Mouse (Mus musculus) bone marrow macrophage, adult 2 months (primary cell): Measurements from ENCODE around the gene Brd4. TPM values are rescaled to one million over a fixed set of nuclear protein-coding genes. Genes with fewer than 3 reads are reported as not detected.

Experiments
- H3K27ac ChIP-seq: 2 replicates; pipeline ENCODE4 v1.5.1; 2012; ENCODE audit warnings: low read depth, low read length; ENCODE audit not compliant: insufficient read depth
- H3K4me1 ChIP-seq: 2 replicates; pipeline ENCODE4 v1.6.1; 2012; ENCODE audit warnings: low read length; ENCODE audit not compliant: control insufficient read depth, insufficient read depth
- H3K4me3 ChIP-seq: 2 replicates; pipeline ENCODE4 v1.5.1; 2012; ENCODE audit warnings: mild to moderate bottlenecking, low read length, moderate library complexity; ENCODE audit not compliant: insufficient read depth
- CTCF ChIP-seq: IDR thresholded peaks from 2 replicates; pipeline ENCODE4 v1.5.1; 2012; ENCODE audit warnings: low read depth, mild to moderate bottlenecking, low read length, moderate library complexity
- POLR2A ChIP-seq: IDR thresholded peaks from 2 replicates; pipeline ENCODE4 v1.6.1; 2012; ENCODE audit warnings: mild to moderate bottlenecking, low read depth, low read length, borderline replicate concordance
- polyA plus RNA-seq: library from polyadenylated mRNA; stranded (reverse); fragments of >200 nt; gene quantifications from 2 replicates; pipeline ENCODE4 v1.2.4, GENCODE M21; 2012; ENCODE audit not compliant: missing spikeins, insufficient read depth, insufficient read length

The Brd4 gene
- polyA plus RNA-seq: 72.2 and 88.2 TPM in 2 replicates

DNA sequence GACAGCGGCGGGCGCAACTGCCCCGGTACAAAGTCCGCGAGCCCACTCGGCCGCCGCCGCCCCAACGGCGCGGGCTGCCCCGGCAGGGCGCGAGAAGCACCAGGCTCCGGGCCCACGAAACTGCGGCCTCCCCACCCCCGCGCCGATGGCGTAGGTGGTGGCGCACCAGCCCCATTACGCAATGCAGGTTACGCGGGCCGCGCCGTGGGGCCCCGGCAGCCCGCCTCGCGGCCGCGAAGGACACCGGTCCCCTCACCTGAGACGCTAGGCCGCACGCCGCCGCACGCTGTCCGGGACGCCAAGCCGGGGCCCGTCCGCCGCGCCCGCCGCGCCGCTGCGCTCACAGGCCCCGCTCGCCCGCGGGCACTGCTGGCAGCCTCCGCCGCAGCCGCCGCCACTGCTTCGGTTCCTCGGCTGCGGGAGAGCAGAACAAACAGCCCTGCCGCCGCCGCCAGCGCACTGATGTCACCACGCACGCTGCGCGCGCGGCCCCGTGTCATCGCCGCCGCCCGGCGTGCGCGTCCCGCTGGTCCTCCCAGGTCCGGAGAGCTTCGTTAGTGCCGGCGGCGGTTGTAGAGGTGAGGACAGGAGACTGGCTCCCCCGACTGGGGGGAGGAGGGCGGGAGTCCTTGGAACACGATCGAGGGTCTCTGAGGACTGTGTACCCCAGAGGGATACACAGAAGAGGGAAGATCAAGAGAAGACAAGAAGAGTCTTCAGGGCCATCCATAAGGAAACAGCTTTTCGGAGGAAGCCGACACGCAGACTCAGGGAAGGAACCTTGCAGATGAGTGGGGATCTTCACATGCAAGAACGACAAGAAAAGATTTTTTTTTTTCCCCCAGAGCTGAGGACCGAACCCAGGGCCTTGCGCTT is at the start of gene Brd4:
Gene Brd4 (minus strand): TSS at position 461 of the 876 bp plus-strand sequence.
- TF ChIP-seq CTCF (no peak), POLR2A (no peak)
- Histone ChIP-seq H3K4me3 (peak within 1 kb of the TSS; percentile 70), H3K4me1 (peaks cover 20% of the 10 kb centered on the region), H3K27ac (peak within 1 kb of the TSS; percentile 85)

DNA sequence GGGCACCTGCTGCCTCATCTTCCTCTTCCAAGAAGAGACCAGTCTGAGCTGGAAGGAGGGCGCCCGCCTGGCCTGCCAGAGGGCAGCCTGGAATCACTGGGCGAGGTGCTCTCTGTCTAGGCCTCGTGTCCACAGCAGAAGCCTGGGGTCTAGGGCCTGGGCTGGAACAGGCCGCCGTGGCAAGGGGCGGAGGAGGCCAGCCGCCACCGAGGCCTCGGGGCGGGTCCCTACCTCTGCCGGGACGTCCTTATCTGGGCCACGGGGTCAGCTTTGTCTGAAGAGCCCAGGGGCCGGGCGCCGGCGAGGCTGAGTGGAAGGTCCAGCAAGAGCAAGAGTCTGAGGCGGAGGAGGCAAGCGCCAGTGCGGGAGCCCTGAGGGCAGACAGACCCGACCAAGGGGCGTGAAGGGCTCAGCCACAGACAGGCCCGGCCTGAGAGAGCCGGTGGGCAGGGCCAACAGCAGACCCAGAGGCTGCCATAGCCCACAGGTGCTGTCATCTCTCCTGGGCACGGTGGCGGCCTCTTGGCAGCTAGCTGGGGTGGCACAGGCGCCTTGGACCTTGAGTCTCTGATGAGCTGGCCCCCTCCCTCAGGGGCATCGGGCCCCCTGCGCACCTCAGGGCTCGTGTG is 49.3 kb upstream of the Brd4 start:
- no peak overlapping the region for H3K27ac ChIP-seq
- H3K4me3 ChIP-seq: no peak overlapping the region
- TF ChIP-seq POLR2A (no peak), CTCF (no peak)
- H3K4me1 ChIP-seq: peaks cover 18% of the 10 kb centered on the region

DNA sequence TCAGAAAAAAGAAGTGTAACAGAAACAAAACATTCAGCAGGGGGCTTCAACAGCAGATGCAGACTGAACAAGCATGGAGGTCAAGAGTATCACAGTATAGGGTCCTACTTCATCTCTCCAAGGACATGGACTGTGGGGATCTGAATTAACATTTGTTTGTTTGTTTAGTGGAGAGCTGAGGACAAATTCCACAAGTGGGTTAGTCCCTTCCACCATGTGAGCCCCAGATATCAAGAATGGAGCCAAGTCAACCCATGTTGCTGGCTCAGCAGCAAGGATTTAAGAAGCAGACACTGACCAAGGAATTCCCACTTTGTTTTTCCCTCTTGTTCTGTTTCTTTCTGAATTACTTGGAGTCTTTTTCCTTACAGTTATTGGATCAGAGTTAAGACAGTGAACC is 43.0 kb upstream of the Brd4 start:
- Histone ChIP-seq H3K4me3 (no peak overlapping the region), H3K27ac (no peak overlapping the region), H3K4me1 (no peaks in the 10 kb centered on the region)
- no peak for TF ChIP-seq POLR2A
- no peak for TF ChIP-seq CTCF

DNA sequence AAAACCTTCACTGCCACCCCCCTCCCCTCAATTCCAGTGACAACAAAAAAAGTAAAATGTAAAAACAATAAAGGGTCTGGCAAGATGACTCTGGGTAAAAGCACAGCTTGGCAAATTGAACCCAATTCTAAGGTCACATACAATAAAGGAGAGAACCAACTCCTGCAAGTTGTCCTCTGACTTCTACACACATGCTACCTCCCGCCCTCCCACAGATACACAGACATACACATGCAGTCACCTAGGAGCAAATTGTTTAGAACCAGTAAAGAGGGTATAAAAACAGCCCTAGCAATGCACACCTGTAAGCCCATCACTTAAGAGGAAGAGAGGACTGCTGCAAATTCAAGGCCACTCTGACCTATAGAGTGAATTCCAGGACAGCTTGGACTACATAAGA is 38.3 kb upstream of the Brd4 start:
- TF ChIP-seq CTCF: no peak
- no peak for TF ChIP-seq POLR2A
- peaks cover 8% of the 10 kb centered on the region for H3K4me1 ChIP-seq
- no peak overlapping the region for H3K4me3 ChIP-seq
- no peak overlapping the region for H3K27ac ChIP-seq

DNA sequence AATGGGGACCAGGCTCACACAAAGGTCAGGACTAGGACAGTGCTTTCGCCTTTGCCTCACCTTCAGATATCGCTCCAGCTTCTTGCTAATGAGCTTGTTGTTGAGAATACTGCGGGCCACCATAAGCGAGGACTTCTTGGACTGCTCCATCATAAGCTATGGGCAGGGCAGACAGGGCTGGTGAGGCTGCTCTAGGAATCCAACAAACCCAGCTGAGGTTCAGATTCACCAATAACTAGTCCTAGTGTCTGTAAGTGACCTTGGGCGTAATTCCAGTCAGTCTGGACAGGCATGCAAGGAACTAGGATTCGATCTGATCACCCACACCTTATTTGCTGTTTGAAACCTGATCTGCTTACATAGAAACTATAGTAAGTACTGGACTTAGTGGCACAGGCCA is 37.3 kb upstream of the Brd4 start:
- peaks cover 8% of the 10 kb centered on the region for H3K4me1 ChIP-seq
- no peak for TF ChIP-seq CTCF
- TF ChIP-seq POLR2A: no peak
- H3K27ac ChIP-seq: peak overlapping the region; percentile 48
- H3K4me3 ChIP-seq: peak overlapping the region; percentile 69

DNA sequence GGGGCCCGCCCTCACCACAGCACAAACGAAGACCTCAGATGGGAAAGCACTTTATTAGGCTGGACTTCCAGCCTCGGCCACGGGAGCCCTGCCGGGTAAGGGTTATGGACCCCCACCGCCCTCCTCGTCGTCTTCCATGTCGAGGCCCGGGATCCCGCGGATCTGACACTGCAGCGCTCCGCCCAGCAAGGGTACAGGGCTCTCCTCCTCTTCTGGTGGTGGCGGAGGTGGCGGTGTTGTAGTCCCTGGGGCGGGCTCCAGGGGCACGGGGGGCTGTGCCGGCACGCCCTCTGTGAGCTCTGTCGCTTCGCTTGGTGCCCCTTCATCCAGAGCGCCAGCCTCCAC is 36.8 kb upstream of the Brd4 start:
- peaks cover 8% of the 10 kb centered on the region for H3K4me1 ChIP-seq
- peak overlapping the region; percentile 48 for H3K27ac ChIP-seq
- peak overlapping the region; percentile 69 for H3K4me3 ChIP-seq
- TF ChIP-seq POLR2A (peak; percentile 80; the same call in 1 of the 2 replicates), CTCF (no peak)

DNA sequence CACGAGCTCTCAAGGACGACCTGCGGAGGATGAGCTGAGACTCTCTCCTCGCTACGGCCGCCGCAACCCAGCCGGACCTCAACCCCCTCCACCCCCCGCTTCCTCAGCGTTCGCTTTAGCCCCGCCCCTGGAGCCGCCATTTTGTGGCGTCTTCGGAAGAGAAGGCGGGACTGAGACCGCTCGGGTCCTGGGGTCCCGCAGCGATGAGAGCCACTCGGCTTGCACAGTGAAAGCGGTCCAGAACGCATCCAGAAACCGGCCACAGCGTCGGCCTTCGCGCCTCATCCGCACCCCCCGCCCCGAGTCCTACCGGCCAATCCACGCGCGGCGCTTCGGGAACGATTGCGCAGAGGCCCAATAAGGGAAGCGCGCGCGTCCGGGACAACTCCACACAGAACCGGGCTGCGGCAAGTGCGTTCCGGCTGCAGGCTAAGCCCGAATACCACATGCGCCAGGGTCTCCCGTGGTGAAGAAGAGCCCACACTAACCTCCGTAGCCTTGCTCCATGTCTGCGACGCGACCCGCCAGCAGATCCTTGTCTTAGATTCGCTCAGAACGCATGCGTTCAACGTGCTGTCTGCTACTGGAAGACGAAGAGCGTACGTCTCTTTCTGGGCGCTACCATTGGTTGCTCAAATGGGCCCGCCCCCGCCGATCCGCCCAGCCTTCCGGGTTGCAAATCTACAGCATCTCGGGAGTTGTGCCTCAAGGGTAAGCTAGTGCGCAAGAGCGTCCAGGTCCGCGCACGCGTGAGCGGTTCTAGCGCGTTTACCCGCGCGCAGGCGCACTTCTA is 36.3 kb upstream of the Brd4 start, which contains the start of gene Akap8:
Gene Akap8 (minus strand): TSS at position 642 of the 793 bp plus-strand sequence.
- no peak for TF ChIP-seq POLR2A
- TF ChIP-seq CTCF: no peak
- peak within 1 kb of the TSS; percentile 80 for H3K4me3 ChIP-seq
- H3K27ac ChIP-seq: peak within 1 kb of the TSS; percentile 80
- H3K4me1 ChIP-seq: peaks cover 8% of the 10 kb centered on the region

DNA sequence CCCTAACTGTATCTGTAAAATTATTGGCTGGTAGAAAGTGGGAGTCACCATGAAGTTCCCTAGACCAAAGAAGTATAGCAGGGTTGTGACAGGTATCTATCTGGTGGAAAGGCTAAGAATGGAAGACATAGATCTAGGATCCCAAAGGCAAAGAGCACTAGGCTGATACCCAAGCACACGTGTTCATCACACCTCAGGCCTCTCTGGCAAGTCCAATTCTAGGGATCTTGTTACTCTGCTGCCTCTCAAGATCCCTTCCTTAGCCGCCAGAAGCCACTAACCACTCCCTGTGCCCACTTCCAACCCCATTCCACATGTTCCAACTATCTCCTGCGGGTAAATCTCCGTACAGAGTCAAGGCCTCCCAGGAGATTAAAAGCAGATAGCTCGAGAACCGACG is 35.4 kb upstream of the Brd4 start:
- TF ChIP-seq CTCF (no peak), POLR2A (no peak)
- Histone ChIP-seq H3K4me1 (peaks cover 8% of the 10 kb centered on the region), H3K4me3 (peak overlapping the region; percentile 80), H3K27ac (peak overlapping the region; percentile 80)

DNA sequence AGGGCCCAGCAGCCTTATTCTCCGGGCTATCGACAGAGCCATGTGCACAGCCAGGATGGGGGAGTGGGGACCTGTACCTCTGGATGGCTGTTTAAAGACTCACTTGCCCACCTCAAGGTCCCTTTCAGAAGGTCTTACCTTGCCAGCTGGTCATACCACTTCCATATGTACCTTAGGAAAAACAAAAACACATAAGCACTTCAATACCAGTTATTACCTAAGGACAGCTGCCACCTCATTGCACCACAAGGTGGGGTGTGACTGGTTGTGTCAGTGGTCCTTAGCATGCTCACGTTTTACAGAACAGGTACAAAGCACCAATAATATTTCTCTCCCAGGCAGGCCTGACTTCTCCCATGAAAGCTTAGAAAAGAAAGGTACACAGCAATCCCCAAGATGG is 33.2 kb upstream of the Brd4 start:
- TF ChIP-seq POLR2A (no peak), CTCF (no peak)
- Histone ChIP-seq H3K27ac (no peak overlapping the region), H3K4me1 (peaks cover 8% of the 10 kb centered on the region), H3K4me3 (no peak overlapping the region)

DNA sequence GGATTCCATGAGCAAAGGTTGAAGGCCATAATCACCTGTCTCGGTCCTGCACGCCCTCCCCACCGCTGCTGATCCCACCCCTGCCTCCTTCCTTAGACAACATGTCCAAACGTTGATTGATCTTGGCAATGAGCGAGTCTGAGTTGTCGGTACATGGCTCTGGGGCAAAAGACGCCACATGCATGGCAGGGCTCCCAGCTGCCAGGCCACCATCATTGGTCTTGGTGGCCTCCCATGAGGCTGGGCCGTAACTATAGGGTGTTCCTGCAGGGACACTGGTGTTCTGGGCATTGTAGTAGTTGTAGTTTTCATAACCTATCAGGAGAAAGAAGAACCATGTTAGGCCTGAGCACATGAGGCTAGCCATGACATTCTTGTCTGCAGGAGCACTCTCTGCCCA is 32.5 kb upstream of the Brd4 start:
- no peak for TF ChIP-seq CTCF
- TF ChIP-seq POLR2A: no peak
- peaks cover 8% of the 10 kb centered on the region for H3K4me1 ChIP-seq
- no peak overlapping the region for H3K4me3 ChIP-seq
- no peak overlapping the region for H3K27ac ChIP-seq

DNA sequence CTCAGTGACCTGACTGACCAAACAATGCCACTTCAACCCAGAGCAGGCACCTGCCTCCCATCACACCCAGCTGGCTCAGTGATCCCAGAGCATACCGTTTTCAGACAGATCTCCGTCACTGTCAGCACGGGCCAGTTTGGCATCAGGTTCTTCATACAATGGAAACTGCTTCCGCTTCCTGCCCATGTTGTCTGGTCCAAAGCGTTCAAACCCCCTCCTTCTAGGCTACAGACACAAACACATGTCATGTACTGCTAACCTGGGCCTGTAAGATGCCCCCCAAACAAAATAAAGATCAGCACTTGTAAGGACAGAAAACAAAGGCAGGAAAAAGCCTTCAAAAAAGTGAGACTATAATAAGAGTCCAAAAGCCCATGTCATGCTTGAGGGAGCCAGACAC is 31.0 kb upstream of the Brd4 start:
- H3K4me1 ChIP-seq: peaks cover 8% of the 10 kb centered on the region
- H3K27ac ChIP-seq: no peak overlapping the region
- H3K4me3 ChIP-seq: no peak overlapping the region
- no peak for TF ChIP-seq POLR2A
- TF ChIP-seq CTCF: no peak
